Mouse (Mus musculus) lung, postnatal 0 days (tissue): ENCODE results near the gene Adi1.

ENCODE experiments used
- CTCF ChIP-seq: IDR thresholded peaks from 2 replicates; pipeline ENCODE4 v1.5.1; 2016; ENCODE audit warnings: antibody characterized with exemption, mild to moderate bottlenecking
- EP300 ChIP-seq: IDR thresholded peaks from 2 replicates; pipeline ENCODE4 v1.6.1; 2016; ENCODE audit warnings: antibody characterized with exemption, mild to moderate bottlenecking, control low read depth

GRCm38 (mm10) chr12:28675121-28675924, at the start of gene Adi1:
- TF ChIP-seq CTCF (no peak), EP300 (no peak)
